Mouse (Mus musculus) cerebellum, adult 2 months (tissue): Measurements from ENCODE around the gene Syf2.

ENCODE experiments used
- CTCF ChIP-seq: fragments of 200-500 bp; IDR thresholded peaks from 2 replicates; pipeline ENCODE4 v1.5.1; 2011; ENCODE audit warnings: low read depth, mild to moderate bottlenecking, control low read depth, low read length, moderate library complexity, borderline replicate concordance; ENCODE audit not compliant: insufficient read depth
- POLR2A ChIP-seq: fragments of 200-500 bp; IDR thresholded peaks from 2 replicates; pipeline ENCODE4 v1.6.1; 2011; ENCODE audit warnings: low read length, control low read depth, borderline replicate concordance; ENCODE audit not compliant: insufficient read depth

- TF ChIP-seq POLR2A, result peak; percentile 73; the same call in 1 of the 2 replicates
- TF ChIP-seq CTCF, result no peak
Observed at GRCm38 (mm10) chr4:134930684-134931481, at the start of gene Syf2.
